Mouse (Mus musculus) splenic B cell, adult 2 months (primary cell): ENCODE measurements around the gene Tbc1d10a.
A peak's percentile ranks its signal among the peaks of the same experiment; 100 is the strongest.

Source experiments
- DNase-seq: peaks from one replicate; pipeline ENCODE4 v3.0.0-alpha.2; 2011; ENCODE audit warnings: low read depth, low spot score
- H3K27me3 ChIP-seq: 2 replicates; pipeline ENCODE4 v1.6.1; 2012; ENCODE audit warnings: mild to moderate bottlenecking, low read length, moderate library complexity, mixed read lengths; ENCODE audit not compliant: control insufficient read depth, poor library complexity, insufficient read depth, severe bottlenecking
- H3K36me3 ChIP-seq: 2 replicates; pipeline ENCODE4 v1.6.1; 2012; ENCODE audit warnings: mild to moderate bottlenecking, low read length, moderate library complexity, mixed read lengths; ENCODE audit not compliant: control insufficient read depth, poor library complexity, insufficient read depth, severe bottlenecking

The Tbc1d10a gene

GRCm38 (mm10) chr11:4196636-4197035, 10.0 kb downstream of the Tbc1d10a start:
- no peaks in the 10 kb centered on the region for H3K27me3 ChIP-seq
- DNase-seq, result no peak
- H3K36me3 ChIP-seq, result no peaks in the 10 kb centered on the region

- DNase-seq, result no peak
- H3K27me3 ChIP-seq, result no peaks in the 10 kb centered on the region
- no peaks in the 10 kb centered on the region for H3K36me3 ChIP-seq
These were observed 11.1 kb downstream of the Tbc1d10a start for GRCm38 (mm10) chr11:4197691-4198090.

- no peak for DNase-seq
- no peaks in the 10 kb centered on the region for H3K27me3 ChIP-seq
- no peaks in the 10 kb centered on the region; the same call in 1 of the 2 replicates for H3K36me3 ChIP-seq
These were observed 15.6 kb downstream of the Tbc1d10a start for GRCm38 (mm10) chr11:4201981-4202700.

GRCm38 (mm10) chr11:4202995-4203704, 16.6 kb downstream of the Tbc1d10a start:
- Histone ChIP-seq H3K36me3 (peaks cover 2% of the 10 kb centered on the region; the same call in 1 of the 2 replicates), H3K27me3 (no peaks in the 10 kb centered on the region)
- no peak for DNase-seq

GRCm38 (mm10) chr11:4203705-4204074, 17.1 kb downstream of the Tbc1d10a start:
- H3K27me3 ChIP-seq, result no peaks in the 10 kb centered on the region
- H3K36me3 ChIP-seq, result peaks cover 4% of the 10 kb centered on the region; the same call in 1 of the 2 replicates
- no peak for DNase-seq

- no peak for DNase-seq
- H3K36me3 ChIP-seq, result peaks cover 4% of the 10 kb centered on the region; the same call in 1 of the 2 replicates
- H3K27me3 ChIP-seq, result no peaks in the 10 kb centered on the region
These were observed 18.6 kb downstream of the Tbc1d10a start for GRCm38 (mm10) chr11:4205097-4205655.

- DNase-seq, result no peak
- Histone ChIP-seq H3K36me3 (peaks cover 4% of the 10 kb centered on the region; the same call in 1 of the 2 replicates), H3K27me3 (no peaks in the 10 kb centered on the region)
These were observed 19.4 kb downstream of the Tbc1d10a start for GRCm38 (mm10) chr11:4205951-4206350.

GRCm38 (mm10) chr11:4206563-4206962, 20.0 kb downstream of the Tbc1d10a start:
- peaks cover 4% of the 10 kb centered on the region; the same call in 1 of the 2 replicates for H3K36me3 ChIP-seq
- no peak for DNase-seq
- H3K27me3 ChIP-seq, result no peaks in the 10 kb centered on the region

GRCm38 (mm10) chr11:4207655-4208054, 21.1 kb downstream of the Tbc1d10a start:
- DNase-seq, result no peak
- no peaks in the 10 kb centered on the region for H3K27me3 ChIP-seq
- peaks cover 6% of the 10 kb centered on the region; the same call in 1 of the 2 replicates for H3K36me3 ChIP-seq

- H3K36me3 ChIP-seq, result peaks cover 6% of the 10 kb centered on the region
- no peaks in the 10 kb centered on the region for H3K27me3 ChIP-seq
- DNase-seq, result peak; percentile 58
These were observed 23.0 kb downstream of the Tbc1d10a start for GRCm38 (mm10) chr11:4209556-4209955.

GRCm38 (mm10) chr11:4210786-4211185, 24.2 kb downstream of the Tbc1d10a start:
- DNase-seq, result no peak
- Histone ChIP-seq H3K27me3 (no peaks in the 10 kb centered on the region), H3K36me3 (peaks cover 8% of the 10 kb centered on the region)

- no peak for DNase-seq
- H3K27me3 ChIP-seq, result no peaks in the 10 kb centered on the region
- peaks cover 7% of the 10 kb centered on the region for H3K36me3 ChIP-seq
These were observed 26.5 kb downstream of the Tbc1d10a start for GRCm38 (mm10) chr11:4213107-4213506.

GRCm38 (mm10) chr11:4214572-4214971, 28.0 kb downstream of the Tbc1d10a start:
- peaks cover 4% of the 10 kb centered on the region for H3K36me3 ChIP-seq
- no peak for DNase-seq
- H3K27me3 ChIP-seq, result no peaks in the 10 kb centered on the region

- DNase-seq, result no peak
- H3K27me3 ChIP-seq, result no peaks in the 10 kb centered on the region
- H3K36me3 ChIP-seq, result peaks cover 4% of the 10 kb centered on the region
These were observed 28.5 kb downstream of the Tbc1d10a start for GRCm38 (mm10) chr11:4215061-4215460.
